Mouse (Mus musculus): ENCODE results near the gene Ankrd11. TPM values are rescaled to one million over a fixed set of nuclear protein-coding genes. Genes with fewer than 3 reads are reported as not detected.
A peak's percentile ranks its signal among the peaks of the same experiment; 100 is the strongest.

Ankrd11 gene
- polyA plus RNA-seq, 1 experiment from 2014 or later = 34.4 TPM

DNA sequence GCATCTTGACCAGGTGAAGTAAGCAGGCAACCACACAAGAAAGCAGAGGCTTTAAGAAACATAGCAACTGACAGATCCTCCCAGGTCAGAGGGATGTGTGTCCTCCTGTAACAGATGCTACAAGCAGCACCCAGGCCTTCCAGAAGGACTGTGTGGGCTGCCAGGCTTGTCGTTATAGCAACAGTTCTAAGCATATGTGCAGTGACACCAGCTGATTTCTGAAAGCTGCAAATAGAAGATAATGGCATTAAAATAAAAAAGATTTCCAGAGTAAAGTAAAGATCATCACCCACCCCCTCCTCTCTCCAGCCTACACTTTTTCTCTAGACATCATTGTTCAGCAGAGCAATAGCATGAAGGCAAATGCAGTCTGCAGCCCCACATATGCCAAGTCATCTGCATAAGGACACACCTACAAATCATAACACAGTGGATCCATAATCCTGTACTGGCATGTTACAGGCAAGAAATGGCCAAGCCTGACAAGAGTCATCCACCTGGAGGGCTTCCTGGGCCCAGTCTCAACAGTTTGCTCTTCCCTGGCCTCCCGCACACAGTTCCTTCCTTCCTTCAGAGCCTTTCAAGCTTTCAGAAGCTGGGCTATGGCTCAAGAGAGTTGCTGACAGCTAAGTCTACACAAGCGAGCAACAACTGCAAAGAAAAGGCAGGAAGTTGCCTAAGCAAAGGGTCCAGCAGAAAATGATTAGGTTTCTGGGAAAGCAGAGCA is 110.1 kb downstream of the Ankrd11 start:
- WGBS = 70% methylated on average over 3 of the region's 3 CpGs
- no peak overlapping the region for H3K9ac ChIP-seq (replicated peaks)
- H3K4me1 ChIP-seq (replicated peaks) = peaks cover 24% of the 10 kb centered on the region
- no peak overlapping the region for H3K4me3 ChIP-seq (replicated peaks)
- no peak overlapping the region for H3K4me2 ChIP-seq (replicated peaks)
- H3K27ac ChIP-seq = 0 out of 2 replicates have a peak overlapping the region, but pooled peaks have one; percentile 25
- no peaks in the 10 kb centered on the region for H3K9me3 ChIP-seq
- no peak for ATAC-seq
- no peaks in the 10 kb centered on the region for H3K36me3 ChIP-seq
- H3K27me3 ChIP-seq = no peaks in the 10 kb centered on the region

DNA sequence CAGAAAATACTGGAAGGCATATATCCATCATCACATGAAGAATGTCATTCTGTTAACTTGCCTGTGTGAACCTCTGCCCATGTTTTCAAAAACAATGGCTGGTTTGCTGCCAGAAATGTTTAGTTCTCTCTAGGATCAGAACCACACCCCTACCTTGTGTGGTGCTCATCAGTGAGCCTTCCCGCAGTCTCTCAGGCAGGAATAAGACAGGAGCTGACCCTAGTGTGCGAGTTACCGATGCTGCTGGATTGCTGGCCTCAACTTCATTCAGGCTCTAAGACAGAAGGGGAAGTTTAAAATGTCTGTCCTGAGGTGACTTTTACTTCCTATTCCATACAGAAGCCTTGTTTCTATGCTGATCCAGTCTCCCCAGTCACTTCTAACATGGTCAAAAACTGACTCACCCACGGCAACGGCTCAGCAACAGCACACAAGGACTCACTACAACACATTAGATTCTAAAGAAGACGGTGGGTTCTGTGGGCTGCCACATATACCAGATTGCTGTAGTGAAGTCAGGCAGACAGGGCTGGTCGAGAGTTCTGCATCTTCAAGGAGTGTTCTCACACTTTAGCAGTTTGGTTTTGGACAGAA is 113.3 kb downstream of the Ankrd11 start:
- Histone ChIP-seq H3K4me3 (replicated peaks) (no peak overlapping the region), H3K4me2 (replicated peaks) (no peak overlapping the region), H3K9me3 (no peaks in the 10 kb centered on the region), H3K4me1 (replicated peaks) (peaks cover 20% of the 10 kb centered on the region), H3K27ac (no peak overlapping the region), H3K27me3 (no peaks in the 10 kb centered on the region), H3K9ac (replicated peaks) (no peak overlapping the region), H3K36me3 (no peaks in the 10 kb centered on the region)
- ATAC-seq = no peak
- WGBS = 93% methylated on average over 7 of the region's 7 CpGs

DNA sequence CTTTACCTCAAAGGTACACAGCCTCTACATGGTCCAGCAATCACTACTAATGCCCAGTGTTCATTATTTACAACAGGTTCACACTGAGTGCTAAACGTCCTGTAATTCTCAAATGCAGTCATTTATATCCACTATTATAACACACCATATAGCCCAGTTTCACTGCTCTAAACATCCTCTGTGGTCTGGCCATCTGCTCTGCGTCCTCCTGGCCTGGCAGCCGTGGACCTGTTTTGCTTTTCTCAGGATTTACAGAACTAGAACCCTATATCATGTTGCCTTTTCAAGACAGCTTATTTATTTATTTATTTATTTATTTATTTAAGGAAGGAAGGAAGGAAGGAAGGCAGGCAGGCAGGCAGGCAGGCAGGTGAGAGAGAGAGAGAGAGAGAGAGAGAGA is 114.2 kb downstream of the Ankrd11 start:
- Histone ChIP-seq H3K4me2 (replicated peaks) (no peak overlapping the region), H3K4me3 (replicated peaks) (no peak overlapping the region), H3K4me1 (replicated peaks) (peaks cover 24% of the 10 kb centered on the region), H3K27me3 (no peaks in the 10 kb centered on the region), H3K27ac (no peak overlapping the region), H3K9ac (replicated peaks) (no peak overlapping the region), H3K9me3 (no peaks in the 10 kb centered on the region), H3K36me3 (no peaks in the 10 kb centered on the region)
- 97% methylated on average over 3 of the region's 3 CpGs for WGBS
- no peak for ATAC-seq

DNA sequence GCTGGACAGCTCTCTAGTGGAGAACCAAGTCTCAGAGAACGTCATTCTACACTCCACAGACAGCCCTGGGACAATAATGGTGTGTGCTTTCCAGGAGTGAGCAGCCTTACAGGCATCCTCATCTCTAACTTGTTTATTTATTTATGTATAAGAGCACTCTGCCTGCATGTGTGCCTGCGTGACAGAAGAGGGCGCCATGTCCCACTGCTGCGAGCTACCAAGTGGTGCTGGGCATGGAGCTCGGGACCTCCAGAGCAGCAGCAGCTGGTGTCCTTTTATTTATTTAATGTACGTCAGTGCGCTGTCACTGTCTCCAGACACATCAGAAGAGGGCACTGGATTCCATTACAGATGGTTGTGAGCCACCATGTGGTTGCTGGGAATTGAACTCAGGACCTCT is 115.3 kb downstream of the Ankrd11 start:
- no peak overlapping the region for H3K4me3 ChIP-seq (replicated peaks)
- ATAC-seq = no peak
- H3K4me1 ChIP-seq (replicated peaks) = peaks cover 21% of the 10 kb centered on the region
- H3K27me3 ChIP-seq = no peaks in the 10 kb centered on the region
- no peaks in the 10 kb centered on the region for H3K36me3 ChIP-seq
- H3K9ac ChIP-seq (replicated peaks) = no peak overlapping the region
- H3K9me3 ChIP-seq = no peaks in the 10 kb centered on the region
- no peak overlapping the region for H3K4me2 ChIP-seq (replicated peaks)
- 90% methylated on average over 7 of the region's 7 CpGs for WGBS
- H3K27ac ChIP-seq = no peak overlapping the region

DNA sequence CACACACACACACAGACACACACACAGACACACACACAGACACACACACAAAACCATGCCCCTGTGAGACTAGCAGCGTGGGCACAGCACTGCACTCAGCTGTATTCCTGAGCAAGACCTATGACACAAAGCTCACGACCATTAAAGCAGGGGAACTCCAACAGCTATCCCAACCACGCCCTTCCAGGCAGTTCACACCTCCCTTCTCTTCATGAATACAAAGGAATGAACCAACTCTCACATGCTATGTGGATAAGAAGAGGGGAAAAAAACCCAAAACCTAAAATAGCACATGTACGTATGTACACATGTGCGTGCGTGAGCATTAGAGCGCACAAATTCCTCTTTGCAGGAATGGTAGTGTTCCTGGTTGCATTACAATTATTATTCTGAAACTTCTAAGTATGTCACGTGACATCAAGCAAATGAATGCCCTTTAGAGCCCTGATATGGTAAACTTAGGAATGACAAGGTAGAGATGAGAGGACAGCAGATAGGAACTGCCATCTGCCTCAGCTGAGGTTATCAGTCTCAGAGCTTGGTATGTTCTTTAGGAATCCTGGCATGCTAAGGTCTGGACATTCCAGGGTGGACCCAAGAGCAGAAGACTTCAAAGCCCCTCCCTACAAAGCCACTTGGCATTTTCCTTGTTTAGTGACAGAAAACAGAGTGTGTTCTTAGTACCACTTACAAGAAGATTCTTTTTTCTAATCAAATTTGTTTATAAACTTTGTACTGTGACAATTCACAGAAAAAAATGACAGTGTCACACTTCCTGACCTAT is 115.9 kb downstream of the Ankrd11 start:
- Histone ChIP-seq H3K4me3 (replicated peaks) (no peak overlapping the region), H3K36me3 (no peaks in the 10 kb centered on the region), H3K9me3 (no peaks in the 10 kb centered on the region), H3K9ac (replicated peaks) (no peak overlapping the region), H3K27me3 (no peaks in the 10 kb centered on the region), H3K4me1 (replicated peaks) (peaks cover 24% of the 10 kb centered on the region), H3K4me2 (replicated peaks) (no peak overlapping the region), H3K27ac (no peak overlapping the region)
- 90% methylated on average over 8 of the region's 8 CpGs for WGBS
- no peak for ATAC-seq

DNA sequence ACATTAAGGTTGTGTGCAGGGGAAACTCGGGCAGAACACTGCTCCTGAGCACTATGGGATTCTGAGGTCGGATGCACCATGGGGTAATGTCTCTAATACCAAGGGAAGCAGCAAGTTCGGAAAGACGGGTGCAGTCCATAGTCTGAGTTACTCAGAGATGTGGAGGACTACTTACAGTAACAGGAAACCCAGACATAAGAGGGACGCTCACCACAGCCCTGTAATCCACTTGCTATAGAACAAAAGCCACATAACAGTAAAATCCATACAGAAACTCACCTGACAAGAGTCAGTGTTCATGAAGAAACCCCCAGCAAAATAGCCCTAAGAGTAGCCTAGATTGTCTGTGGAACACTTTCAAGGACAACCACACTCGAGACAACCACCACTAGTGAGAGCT is 118.0 kb downstream of the Ankrd11 start:
- Histone ChIP-seq H3K4me1 (replicated peaks) (peaks cover 38% of the 10 kb centered on the region), H3K4me3 (replicated peaks) (no peak overlapping the region), H3K27me3 (no peaks in the 10 kb centered on the region), H3K27ac (0 out of 2 replicates have a peak overlapping the region, but pooled peaks have one; percentile 12), H3K4me2 (replicated peaks) (no peak overlapping the region), H3K36me3 (no peaks in the 10 kb centered on the region), H3K9ac (replicated peaks) (no peak overlapping the region), H3K9me3 (no peaks in the 10 kb centered on the region)
- ATAC-seq = no peak
- WGBS = 78% methylated on average over 6 of the region's 6 CpGs

DNA sequence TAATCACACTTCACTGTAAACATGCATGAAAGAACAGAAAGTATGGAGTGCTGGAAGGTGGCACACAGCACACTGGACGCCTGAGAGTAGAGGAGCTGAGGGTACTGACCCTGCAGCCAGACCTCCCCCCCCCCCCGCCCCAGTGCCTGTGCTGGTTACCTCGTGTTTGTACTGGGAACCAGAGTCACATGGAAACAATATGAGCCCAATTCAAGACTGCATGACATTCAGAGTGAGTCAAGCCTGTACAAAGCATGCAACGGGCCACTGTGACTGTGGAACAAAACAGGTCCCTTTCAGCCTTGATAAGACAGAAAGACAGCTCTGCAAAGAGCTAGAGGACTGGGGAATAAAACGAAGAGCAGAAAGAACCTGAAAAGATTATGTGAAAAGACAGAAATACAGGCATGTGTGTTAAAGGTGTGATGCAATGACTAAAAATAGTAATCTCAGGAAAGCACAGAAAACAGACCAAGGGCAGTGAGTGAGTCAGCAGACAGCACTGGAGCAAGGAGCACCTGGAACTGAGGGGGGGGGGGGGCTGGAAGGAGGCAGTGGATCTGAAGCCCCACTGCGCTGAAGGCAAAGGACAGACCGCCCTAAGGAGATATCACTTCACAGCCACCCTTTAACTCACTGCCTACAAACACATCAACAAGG is 118.5 kb downstream of the Ankrd11 start:
- Histone ChIP-seq H3K4me1 (replicated peaks) (peaks cover 43% of the 10 kb centered on the region), H3K27ac (no peak overlapping the region), H3K9me3 (no peaks in the 10 kb centered on the region), H3K4me2 (replicated peaks) (no peak overlapping the region), H3K9ac (replicated peaks) (no peak overlapping the region), H3K27me3 (no peaks in the 10 kb centered on the region), H3K36me3 (no peaks in the 10 kb centered on the region), H3K4me3 (replicated peaks) (no peak overlapping the region)
- no peak for ATAC-seq
- 55% methylated on average over 7 of the region's 7 CpGs for WGBS

DNA sequence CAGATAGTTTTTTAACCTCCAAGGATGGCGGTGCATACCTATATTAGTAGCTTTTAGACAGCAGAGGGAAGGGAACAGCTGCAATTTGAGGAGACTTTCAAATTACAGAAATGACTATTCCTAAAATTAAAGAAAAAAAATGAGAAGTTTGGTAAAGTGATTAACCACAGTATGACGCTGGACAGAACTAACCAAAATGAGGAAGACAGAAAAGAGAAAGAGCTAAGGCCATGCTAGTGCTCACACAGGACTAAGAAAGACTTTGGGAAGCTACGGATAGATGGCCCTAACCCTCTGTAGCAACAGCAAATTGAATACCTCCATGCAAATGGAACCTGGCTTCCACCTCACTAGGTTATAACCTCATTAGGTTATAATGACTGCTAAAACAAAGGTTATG is 119.1 kb downstream of the Ankrd11 start:
- Histone ChIP-seq H3K9ac (replicated peaks) (no peak overlapping the region), H3K36me3 (no peaks in the 10 kb centered on the region), H3K4me1 (replicated peaks) (peaks cover 49% of the 10 kb centered on the region), H3K4me2 (replicated peaks) (no peak overlapping the region), H3K4me3 (replicated peaks) (no peak overlapping the region), H3K27ac (no peak overlapping the region), H3K27me3 (no peaks in the 10 kb centered on the region), H3K9me3 (no peaks in the 10 kb centered on the region)
- no peak for ATAC-seq
- 93% methylated on average over 3 of the region's 3 CpGs for WGBS

DNA sequence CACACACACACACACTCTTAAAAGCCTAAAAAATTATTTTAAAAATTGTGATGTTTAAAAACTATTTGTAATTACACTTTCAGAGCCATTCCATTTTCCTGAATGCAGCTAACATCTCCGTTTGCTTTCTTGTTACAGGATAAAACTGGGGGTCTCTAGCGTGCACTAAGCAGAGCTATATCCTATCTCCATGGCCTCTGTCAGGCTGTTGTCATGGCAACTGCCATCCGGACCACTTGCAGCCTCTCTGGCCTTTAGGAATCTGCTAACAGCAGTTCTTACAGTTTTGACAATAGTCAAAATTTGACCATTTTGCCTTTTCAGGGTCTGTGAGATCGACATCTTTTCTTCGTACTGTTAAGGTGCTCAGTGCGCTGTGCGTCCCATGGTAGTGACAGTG is 121.2 kb downstream of the Ankrd11 start:
- Histone ChIP-seq H3K36me3 (0 out of 2 replicates have a peak, but pooled peaks cover under 1% of the 10 kb centered on the region), H3K4me3 (replicated peaks) (no peak overlapping the region), H3K27ac (peak overlapping the region; percentile 35; the same call in 1 of the 2 replicates), H3K9me3 (no peaks in the 10 kb centered on the region), H3K9ac (replicated peaks) (peak overlapping the region; percentile 32; the same call in 1 of the 2 replicates), H3K27me3 (no peaks in the 10 kb centered on the region), H3K4me2 (replicated peaks) (no peak overlapping the region), H3K4me1 (replicated peaks) (peaks cover 58% of the 10 kb centered on the region)
- 58% methylated on average over 7 of the region's 7 CpGs for WGBS
- peak; percentile 72; the same call in 1 of the 2 replicates for ATAC-seq

DNA sequence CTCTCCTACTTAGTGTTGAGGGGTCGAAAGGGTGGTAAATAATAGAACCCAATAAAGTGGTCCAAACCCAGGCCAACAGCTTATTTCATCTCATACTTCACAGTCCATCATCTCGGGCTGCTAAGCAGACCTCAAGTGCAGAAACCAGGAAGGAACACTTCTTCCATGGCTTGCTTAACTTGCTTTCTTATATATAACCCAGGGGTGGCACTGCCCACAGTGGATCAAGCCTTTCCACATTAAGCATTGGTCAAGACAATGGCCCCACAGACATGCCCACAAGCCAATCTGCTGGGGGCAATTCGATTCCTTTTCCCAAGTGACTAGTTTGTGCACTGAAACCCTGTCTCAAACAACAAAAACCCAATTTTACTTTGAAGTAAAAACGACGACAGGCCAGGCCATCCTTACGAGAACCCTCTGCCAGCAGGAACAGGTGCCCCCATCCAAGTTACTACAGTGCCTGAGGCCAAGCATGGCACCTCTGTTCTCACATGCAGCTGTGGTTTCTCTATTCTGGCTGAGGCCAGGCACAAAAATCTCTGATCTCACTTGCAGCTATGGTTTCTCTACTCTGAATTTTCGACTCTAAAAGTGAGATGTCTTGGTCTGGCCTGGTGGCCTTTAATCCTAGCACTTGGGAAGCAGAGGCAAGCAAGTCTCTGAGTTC is 123.5 kb downstream of the Ankrd11 start:
- H3K9me3 ChIP-seq = no peaks in the 10 kb centered on the region

More for the DNA sequence above, 123.5 kb downstream of the Ankrd11 start:
- Histone ChIP-seq H3K4me2 (replicated peaks) (no peak overlapping the region), H3K27ac (no peak overlapping the region), H3K9ac (replicated peaks) (no peak overlapping the region), H3K36me3 (peaks cover 18% of the 10 kb centered on the region), H3K4me1 (replicated peaks) (peaks cover 50% of the 10 kb centered on the region), H3K4me3 (replicated peaks) (no peak overlapping the region), H3K27me3 (no peaks in the 10 kb centered on the region)
- whole genome bisulfite sequencing = 87% methylated on average over 7 of the region's 7 CpGs
- no peak for ATAC-seq

Measured in midbrain, embryonic 13.5 days (tissue).